Mouse (Mus musculus) spleen, adult 2 months (tissue): ENCODE data around the gene Klf1. TPM values are rescaled to one million over a fixed set of nuclear protein-coding genes. Genes with fewer than 3 reads are reported as not detected.

Source experiments
- DNase-seq, 2 experiments: peaks; one replicate each; pipeline versions ENCODE4 v3.0.0 to v3.0.0-alpha.2; 2012 to 2021; ENCODE audit warnings: low spot score in 2 of 2, low read depth in 1 of 2
- H3K27ac ChIP-seq: fragments of 200-500 bp; 2 replicates; pipeline ENCODE4 v1.5.1; 2012; ENCODE audit warnings: low read length, inconsistent platforms; ENCODE audit not compliant: insufficient read depth
- H3K27me3 ChIP-seq: fragments of 200-500 bp; 2 replicates; pipeline ENCODE4 v1.6.1; 2012; ENCODE audit warnings: mild to moderate bottlenecking, moderate library complexity, low read length, inconsistent platforms; ENCODE audit not compliant: control insufficient read depth, insufficient read depth
- H3K36me3 ChIP-seq: fragments of 200-500 bp; 2 replicates; pipeline ENCODE4 v1.6.1; 2012; ENCODE audit warnings: mild to moderate bottlenecking, low read length, inconsistent platforms; ENCODE audit not compliant: control insufficient read depth, insufficient read depth
- H3K4me1 ChIP-seq: fragments of 200-500 bp; 2 replicates; pipeline ENCODE4 v1.6.1; 2011; ENCODE audit warnings: inconsistent platforms; ENCODE audit not compliant: control insufficient read depth, insufficient read depth, insufficient read length
- H3K4me3 ChIP-seq: fragments of 200-500 bp; 2 replicates; pipeline ENCODE4 v1.5.1; 2011; ENCODE audit warnings: mild to moderate bottlenecking, inconsistent platforms; ENCODE audit not compliant: insufficient read depth, insufficient read length; ENCODE audit errors: extremely low read depth
- CTCF ChIP-seq: fragments of 200-500 bp; IDR thresholded peaks from 2 replicates; pipeline ENCODE4 v1.5.1; 2011; ENCODE audit warnings: mild to moderate bottlenecking, inconsistent platforms; ENCODE audit not compliant: insufficient read depth, insufficient read length, insufficient replicate concordance; ENCODE audit errors: extremely low read depth
- POLR2A ChIP-seq: fragments of 200-500 bp; IDR thresholded peaks from 2 replicates; pipeline ENCODE4 v1.6.1; 2011; ENCODE audit warnings: low read depth, low read length, inconsistent platforms
- WGBS: fragments of 180-500 bp; shearing (Covaris S2); methylation state at CpG from one replicate; pipeline ENCODE4 v1.1.7; 2018; 5-methylcytosine and 5-hydroxymethylcytosine counted together
- polyA plus RNA-seq: library from polyadenylated mRNA; depleted of rRNA; stranded (reverse); fragments of >200 nt; gene quantifications from 2 replicates; pipeline ENCODE4 v1.2.3, GENCODE M21; 2012

Klf1 gene
- polyA plus RNA-seq, 1 experiment: 46.5 TPM

DNA sequence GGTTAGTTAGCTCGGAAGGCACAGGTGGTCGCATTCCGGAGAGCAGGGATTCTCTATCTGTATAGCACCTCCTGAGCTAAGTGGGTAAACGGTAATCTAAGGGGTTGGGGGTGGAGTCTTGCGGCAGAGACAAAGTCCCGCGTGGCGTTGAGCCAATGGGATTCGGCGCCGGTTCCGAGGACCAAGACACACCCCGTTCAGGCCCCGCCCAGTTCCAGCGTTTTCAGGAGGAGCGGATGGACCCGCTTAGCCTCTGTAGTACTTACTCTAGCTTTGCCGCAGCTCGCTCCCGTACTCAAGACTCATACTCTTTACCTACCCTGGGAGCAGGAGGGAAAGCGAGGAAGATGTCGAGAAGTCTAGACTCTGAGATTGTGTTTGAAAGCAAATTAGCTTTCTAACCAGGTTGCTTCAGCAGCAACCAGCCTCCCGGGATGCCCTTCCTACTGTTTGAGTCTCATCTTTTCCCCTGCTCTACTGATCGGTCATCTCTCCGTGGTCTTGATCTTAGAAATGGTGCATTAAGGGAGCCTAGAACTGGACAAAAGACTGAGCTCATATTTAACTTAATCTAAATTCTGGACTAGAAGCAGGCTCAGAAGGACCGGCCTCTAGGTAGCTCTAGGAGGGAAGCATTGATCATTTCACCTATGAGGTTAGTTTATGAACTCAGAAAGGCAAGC is 42.9 kb downstream of the Klf1 start:
- TF ChIP-seq CTCF: no peak
- no peak for TF ChIP-seq POLR2A
- Histone ChIP-seq H3K4me3 (no peak overlapping the region), H3K27me3 (peaks cover 22% of the 10 kb centered on the region), H3K4me1 (peaks cover 4% of the 10 kb centered on the region), H3K27ac (no peak overlapping the region), H3K36me3 (no peaks in the 10 kb centered on the region)
- no peak for DNase-seq
- 8% methylated on average over 26 of the region's 26 CpGs for WGBS

DNA sequence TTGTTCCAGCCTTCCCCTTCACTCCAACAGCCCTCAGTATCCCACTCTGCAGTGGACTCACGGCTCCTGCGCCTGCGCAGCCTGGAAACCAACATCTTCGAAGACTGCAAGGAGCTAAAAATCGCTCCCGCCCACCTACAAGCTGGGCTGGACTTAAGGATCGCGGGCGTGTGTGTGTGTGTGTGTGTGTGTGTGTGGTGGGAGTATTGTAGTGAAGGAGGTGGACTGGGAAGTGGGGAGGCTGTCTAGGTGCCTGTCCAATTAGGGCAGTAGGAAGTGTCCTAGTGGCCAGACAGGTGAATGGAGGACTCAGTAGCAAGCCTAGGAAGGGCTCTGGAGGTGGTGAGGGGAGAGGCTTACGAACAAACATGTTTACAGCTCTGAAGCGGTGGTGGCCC is 43.5 kb downstream of the Klf1 start:
- Histone ChIP-seq H3K27me3 (peaks cover 26% of the 10 kb centered on the region), H3K4me3 (no peak overlapping the region)
- 9% methylated on average over 11 of the region's 11 CpGs for WGBS

DNA sequence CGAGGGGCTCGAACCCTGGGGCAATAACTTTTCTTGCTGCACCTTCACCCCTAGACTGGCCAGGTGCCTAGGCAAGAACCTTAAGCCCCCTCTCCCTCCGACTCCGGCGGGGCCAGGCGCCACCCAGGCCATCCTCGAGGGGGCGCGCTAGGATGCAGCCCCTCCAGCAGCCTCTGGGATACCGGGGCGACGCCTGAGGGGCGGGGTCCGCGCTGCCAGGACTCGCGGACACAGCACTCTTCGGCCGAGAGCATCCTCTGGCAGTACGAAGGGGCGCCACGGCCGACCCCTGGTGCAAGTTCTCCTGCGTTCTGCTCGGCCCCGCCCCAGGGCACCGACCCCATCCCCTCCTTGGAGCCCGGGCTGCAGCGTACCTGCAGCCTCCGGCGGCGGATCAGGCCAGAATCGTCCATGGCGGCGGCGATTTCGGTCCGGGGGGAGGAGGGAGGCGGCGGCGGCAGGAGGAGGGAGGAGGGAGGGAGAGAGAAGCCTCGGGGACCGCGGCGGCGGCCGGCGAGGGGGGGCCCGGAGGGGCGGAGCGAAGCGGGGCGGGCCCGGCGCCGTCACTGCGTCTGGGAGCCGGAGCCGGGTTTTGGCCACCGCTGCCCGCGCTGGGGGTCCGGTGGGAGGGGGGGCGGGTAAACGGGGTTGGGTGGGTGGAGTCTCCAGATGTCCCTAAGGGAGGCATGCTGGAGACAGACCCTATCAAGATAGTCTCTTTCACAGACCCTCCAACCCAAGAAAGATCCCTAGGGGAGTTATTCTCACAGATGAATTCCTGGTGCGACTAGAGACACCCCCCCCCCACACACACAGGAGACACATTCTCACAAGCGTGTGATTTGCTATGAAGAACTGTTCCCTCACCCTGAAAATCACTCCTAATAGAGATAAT is 44.2 kb downstream of the Klf1 start:
- Histone ChIP-seq H3K27ac (no peak overlapping the region), H3K36me3 (no peaks in the 10 kb centered on the region), H3K27me3 (peaks cover 26% of the 10 kb centered on the region), H3K4me1 (peaks cover 4% of the 10 kb centered on the region), H3K4me3 (no peak overlapping the region)
- no peak for DNase-seq
- TF ChIP-seq CTCF (no peak), POLR2A (no peak)
- 2% methylated on average over 53 of the region's 67 CpGs for WGBS

More for the DNA sequence above, 43.5 kb downstream of the Klf1 start:
- Histone ChIP-seq H3K27ac (no peak overlapping the region), H3K4me1 (peaks cover 4% of the 10 kb centered on the region), H3K36me3 (no peaks in the 10 kb centered on the region)
- DNase-seq: no peak
- TF ChIP-seq CTCF: no peak
- TF ChIP-seq POLR2A: no peak

DNA sequence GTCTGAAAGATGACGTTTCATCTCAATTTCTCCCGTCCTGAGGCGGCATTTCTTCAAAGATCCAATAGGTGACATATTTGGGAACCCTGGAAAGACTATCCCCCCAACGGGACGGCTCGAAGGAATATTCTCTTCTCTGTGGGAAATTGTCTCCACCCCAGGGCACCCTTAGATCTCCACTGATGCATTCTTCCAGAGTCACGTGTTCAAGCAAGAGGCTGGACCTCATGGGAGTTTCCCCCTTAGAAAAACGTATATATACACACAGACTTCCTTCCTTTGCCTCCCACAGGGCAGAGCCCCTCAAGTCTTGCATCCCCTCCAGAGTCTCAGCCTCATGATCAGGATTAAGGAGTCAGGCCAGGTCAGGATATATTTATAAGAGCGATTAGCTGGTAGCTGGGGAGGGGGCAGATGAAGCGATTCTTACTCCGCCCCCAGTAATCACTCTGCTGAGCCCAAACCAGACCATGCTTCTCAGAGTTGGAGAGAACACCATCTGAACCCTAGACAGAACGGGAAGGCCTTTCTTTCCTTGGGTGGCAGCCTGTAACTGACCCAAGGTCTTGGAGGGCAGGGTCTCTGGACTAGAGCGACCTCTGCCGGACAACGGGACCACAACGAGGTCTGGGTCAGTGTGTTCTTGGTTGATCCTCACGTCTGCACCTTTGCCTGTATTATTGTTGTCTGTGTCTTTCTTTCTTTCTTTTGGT is 45.0 kb downstream of the Klf1 start, which contains the start of gene Rtbdn:
Gene Rtbdn, plus strand, starts transcription at position 464 of the 713 bp plus-strand sequence.
- peaks cover 26% of the 10 kb centered on the region for H3K27me3 ChIP-seq
- TF ChIP-seq POLR2A (no peak), CTCF (peak; percentile 4; the same call in 1 of the 2 replicates)
- no peak within 1 kb of the TSS for H3K27ac ChIP-seq
- H3K4me1 ChIP-seq: peaks cover 4% of the 10 kb centered on the region
- no peak for DNase-seq
- no peak within 1 kb of the TSS for H3K4me3 ChIP-seq
- H3K36me3 ChIP-seq: no peaks in the 10 kb centered on the region
- 14% methylated on average over 17 of the region's 17 CpGs for WGBS

DNA sequence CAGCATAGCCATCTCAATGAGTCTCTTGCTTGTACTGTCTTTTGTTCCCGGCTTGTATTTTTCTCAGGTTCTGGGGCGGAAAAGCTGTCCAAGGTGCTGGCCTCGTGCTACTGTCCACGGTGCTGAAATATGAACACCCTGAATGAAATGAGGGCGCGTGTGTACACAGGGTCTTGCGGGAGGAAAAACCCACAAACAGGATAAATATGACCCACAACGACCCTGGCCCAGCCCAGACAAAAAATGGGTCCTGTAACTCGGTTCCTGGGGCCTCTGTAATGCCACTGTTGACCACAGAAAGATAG is 45.5 kb downstream of the Klf1 start:
- 11% methylated on average over 9 of the region's 9 CpGs for WGBS
- Histone ChIP-seq H3K27ac (no peak overlapping the region), H3K4me3 (no peak overlapping the region), H3K27me3 (peaks cover 26% of the 10 kb centered on the region), H3K36me3 (no peaks in the 10 kb centered on the region), H3K4me1 (peaks cover 4% of the 10 kb centered on the region)
- TF ChIP-seq POLR2A (no peak), CTCF (no peak)
- no peak for DNase-seq

DNA sequence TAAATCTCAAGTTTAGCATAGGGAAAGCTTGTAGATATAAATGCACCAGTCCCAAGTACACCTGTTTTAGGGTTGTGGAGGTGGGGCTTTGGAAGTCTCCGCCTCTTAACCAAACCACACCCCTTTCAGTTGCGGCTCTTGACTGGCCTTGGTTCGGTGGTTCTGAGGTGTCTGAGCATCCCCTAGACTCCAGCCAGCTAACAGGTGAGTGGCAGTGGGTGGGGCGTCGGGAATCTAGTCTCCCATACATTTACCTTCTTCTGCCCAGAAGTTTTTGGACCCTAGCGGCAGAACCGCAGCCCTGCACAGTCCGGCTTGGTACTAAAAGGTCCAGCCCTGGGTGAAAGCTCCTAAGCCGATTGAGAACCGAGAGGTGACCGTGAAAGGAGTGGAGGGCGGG is 48.0 kb downstream of the Klf1 start:
- TF ChIP-seq POLR2A (no peak), CTCF (no peak)
- Histone ChIP-seq H3K36me3 (no peaks in the 10 kb centered on the region), H3K4me3 (no peak overlapping the region), H3K27ac (no peak overlapping the region), H3K27me3 (peaks cover 30% of the 10 kb centered on the region), H3K4me1 (peaks cover 8% of the 10 kb centered on the region)
- 26% methylated on average over 12 of the region's 12 CpGs for WGBS
- DNase-seq: no peak
